Mouse (Mus musculus) CD8-positive naive resting alpha-beta T cell, adult 2 months (primary cell): ENCODE measurements around the gene Ncoa1.
"Not testable (repeated sequence)": the region's sequence is repeated elsewhere in the genome, so short reads cannot be mapped to it uniquely, and the experiment has no call there.

ENCODE experiments used
- DNase-seq, 2 experiments: peaks; one replicate each; pipeline ENCODE4 v3.0.0; 2022; ENCODE audit warnings: low read depth in 2 of 2, low spot score in 2 of 2

Ncoa1 gene

DNA sequence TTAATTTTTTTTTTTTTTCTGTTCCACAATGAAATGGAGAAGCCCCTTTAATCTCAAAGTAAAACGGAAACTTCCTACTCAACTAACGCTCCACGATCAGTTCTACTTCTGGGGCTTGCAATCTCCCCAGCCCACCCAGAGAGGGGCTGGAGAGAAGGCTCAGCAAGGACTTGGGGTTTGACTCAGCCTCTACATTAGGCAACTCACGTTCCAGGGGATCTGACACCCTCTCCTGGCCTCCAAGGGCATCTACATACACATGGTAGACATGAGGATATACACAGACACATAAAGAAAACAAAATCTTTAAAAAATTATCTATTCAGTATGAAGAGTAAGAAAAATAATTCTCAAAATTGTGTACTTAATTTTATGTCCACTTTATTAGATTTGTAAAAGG lies 73.8 kb downstream of the Ncoa1 start:
- no peak for DNase-seq

DNA sequence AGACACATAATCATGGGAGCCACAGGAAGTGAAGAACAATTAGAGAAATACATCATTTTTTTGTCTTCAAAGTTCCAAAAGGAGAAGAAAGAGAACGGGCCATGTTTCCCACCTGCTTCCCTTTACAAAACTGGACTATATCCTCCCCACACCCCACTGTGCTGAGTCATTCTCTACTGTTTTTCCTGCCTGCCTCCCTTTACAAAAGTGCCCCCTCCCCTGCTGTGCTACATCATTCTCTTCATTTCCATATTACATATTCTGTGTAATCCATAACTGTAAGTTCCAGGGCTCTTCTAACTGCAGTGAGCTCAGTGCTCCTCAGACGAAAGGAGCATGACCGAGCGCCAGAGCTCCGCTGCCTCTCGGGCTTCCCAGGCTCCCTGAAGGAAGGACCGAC lies 80.8 kb downstream of the Ncoa1 start:
- no peak for DNase-seq

DNA sequence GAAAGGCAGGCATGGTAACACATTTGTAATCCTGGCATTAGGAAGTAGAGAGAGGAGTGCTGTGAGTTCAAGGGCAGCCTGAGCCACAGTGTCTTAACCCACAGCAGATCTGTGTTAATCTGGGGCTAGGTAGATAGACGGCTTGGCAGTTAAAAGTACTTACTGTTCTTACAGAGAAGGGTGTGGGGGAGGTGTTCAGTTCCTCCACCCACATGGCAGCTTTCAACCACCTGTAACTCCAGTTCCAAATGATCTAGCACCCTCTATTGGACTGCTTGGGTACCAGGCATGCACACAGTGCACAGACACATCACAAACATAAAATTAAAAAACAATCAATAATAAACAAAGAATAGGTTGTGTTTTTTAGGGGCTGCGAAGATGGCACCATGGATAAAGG lies 84.4 kb downstream of the Ncoa1 start:
- no peak for DNase-seq

DNA sequence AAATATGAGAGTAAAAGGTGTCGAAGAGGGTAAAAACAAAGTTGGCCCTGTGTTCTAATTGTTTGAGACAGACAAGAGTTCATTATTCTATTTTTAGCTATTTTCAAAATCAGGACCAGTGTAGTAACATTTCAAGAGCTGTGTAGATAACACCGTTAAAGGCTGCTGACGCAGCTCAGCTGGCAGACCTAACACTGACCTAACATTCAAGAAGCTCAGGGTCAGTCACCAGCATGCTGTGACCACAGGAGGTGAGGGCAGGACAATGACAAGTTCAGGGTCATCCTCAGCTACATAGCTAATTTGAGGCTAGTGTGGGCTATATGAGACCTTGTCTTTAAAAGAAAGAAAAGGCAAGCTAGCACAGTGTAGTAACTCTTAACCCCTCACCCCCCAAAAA lies 84.9 kb downstream of the Ncoa1 start:
- DNase-seq, result no peak

DNA sequence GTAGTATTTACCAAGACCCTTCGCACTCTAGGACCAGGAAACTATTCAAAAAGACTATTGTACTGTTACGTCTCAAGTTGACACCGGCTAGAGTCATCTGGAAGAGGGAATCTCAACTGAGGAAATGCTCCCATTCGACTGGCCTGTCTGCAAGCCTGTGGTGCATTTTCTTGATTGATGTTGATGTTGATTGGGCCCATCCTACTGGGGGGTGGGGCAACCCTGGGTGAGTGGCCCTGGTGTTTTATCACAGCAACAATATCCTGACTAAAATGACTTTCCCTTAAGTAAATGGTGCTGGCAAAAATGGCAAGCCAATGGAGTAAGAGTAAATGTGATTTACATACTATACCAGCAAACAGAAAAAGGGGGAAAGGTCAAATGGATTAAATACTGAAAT lies 85.7 kb downstream of the Ncoa1 start:
- DNase-seq, result no peak

DNA sequence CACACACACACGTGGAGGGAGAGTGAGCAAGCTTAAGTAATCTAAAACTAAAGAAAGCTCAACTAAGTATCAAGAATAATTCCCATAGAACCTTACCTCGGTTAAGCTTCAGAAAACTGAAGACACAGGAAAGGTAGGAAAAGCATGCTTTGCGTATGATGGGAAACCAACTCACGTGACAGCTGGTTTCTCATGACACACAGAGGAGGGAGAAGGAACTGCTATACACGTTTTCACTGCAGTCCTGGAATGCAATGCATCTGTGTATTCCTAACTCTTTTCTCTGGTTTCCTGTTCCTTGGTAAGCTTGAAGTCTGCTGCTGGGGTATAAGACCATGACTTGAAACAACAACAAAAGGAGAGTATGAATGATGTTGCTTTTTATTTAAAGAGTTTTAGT lies 86.3 kb downstream of the Ncoa1 start:
- DNase-seq, result no peak

DNA sequence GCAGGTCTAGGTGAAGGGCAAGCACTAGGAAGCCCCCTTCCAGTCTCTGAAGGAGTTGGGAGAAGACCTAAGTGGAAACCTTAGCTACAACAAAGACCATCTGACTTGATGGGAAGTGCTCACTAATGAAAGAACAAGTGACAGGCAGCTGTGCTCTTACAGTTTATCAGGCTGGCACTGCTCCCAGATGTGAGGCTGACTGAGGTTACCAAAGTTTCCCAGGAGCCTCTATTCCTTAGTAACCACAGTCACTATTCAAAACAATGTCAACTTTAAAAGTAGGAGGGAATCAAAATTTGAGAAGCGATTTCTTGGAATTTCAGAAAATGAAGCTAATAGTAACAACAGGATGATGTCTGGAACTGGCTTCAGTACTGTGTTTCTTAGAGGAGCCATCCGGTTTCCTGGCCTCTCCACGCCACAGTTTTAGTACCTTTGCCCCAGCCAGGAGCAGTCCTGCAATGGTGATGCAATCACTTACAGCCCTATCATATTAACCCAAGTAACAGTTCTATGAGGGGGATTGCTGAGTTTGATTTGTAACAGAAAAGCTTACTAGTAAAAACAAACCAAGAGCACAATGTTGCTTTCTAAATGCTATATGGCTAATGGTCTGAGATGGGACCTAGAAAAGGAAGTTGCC lies 90.8 kb downstream of the Ncoa1 start:
- DNase-seq, result no peak

DNA sequence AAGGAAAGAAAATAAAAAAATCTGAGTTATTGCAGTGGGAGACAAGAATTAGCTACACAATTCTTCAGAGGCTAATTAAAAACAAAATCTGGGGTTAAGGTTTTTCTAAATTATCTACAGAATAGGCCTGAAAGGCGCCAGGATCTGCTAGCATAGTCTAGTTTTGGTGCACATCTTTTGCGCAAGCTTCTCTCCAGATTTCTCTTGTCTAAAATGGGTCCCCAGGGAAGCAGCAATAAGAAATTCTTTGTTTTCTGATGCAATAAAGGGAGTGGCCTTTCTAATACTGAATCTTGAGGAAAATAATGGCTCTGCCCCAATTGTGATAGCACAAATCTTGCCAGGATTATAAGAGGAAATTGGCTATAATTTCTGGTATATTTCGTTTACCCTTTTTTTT lies 93.9 kb downstream of the Ncoa1 start:
- DNase-seq, result no peak

DNA sequence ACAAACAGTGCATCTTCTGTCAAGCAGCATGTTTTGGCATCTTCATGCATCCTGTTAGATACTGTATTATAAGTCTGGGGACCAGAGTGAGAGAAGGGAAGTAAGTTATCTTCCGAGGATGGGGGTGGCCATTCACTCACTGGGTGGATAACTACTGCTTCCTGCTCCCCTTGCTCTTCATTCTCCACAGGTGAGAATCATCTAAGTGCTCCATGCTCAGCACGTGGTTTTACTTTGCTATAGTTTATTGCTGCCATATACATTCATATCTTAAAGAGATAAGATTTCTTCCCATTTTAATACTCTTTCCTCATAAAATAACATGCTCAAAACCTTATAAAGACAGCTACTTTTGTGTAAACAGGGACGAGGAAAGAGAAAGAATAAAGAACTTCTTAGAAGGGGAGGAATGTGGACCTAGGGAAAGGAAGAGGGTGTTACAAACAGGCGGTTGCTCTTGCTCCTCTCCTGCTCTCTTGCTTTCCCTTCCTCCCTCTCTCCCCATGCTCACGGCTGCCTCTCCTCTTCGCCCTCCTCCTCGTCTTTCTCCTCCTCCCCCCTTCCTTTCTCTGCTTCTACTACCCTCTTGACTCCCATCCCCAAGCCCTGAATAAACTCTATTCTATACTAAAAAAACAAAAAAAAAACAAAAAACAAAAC lies 97.6 kb downstream of the Ncoa1 start:
- DNase-seq, result no peak

DNA sequence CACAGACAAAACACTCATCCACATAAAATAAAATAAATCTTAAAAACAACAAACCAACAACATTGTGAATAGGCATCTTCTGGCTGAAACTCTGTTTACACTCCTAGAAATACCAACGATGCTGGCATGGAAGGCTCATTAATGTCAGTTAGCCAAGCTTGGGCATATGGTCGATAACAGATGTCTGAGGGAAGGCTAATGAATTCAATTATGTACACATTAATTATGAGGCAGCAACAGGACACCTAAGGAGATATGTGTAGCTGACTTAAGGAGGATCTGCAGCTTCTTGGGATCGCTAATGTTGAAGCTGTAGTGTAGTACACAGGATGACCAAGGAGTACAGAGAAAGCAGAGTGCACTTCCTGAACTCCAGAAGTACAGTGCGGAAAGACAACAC lies 100.5 kb downstream of the Ncoa1 start:
- no peak for DNase-seq

DNA sequence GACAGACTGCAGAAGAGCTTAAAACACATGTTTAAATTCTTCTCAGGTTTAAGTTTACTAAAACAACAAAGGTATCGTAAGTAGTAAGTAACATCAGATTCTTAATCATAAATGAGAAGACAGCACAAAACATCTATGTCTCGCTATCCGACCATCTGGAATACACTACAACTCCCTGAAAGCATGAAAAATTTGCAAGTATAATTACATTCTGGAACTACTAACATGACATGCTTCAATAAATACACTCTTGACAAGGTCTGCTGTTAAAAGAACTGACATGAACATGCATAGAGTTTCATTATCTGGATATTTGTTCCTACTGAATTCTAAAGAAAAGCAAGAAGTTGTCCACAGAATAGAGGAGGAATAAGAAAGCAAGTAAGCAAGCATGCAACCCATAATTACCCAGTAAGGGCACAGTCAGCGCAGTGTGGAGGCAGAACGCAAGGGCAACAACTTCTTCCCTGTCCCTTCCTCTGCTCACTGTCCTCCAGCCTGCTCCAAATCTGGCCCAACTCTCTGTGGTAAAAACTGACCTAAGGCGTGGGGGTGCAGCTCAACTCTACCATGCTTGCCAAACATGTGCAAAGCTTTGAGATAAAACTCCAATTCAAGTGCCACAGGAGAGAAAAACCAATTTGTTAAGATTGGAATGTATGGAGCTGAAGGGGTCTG lies 102.0 kb downstream of the Ncoa1 start:
- DNase-seq, result no peak

DNA sequence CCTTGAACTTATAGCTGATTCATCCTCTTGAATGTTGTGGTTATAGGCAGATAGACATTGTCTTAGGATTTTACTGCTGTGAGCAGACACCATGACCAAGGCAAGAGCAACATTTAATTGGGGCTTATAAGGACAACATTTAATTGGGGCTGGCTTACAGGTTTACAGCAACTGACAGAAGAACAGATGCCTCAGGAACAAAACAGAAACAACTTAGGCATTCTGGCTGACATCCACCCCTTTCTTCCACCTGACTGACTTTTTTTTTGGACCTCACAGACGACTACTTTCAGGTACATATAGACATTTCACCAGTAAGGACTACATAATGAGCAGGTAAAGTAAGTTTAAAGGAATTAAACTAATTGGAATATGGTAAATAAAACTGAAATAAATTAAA lies 105.6 kb downstream of the Ncoa1 start:
- no peak for DNase-seq

DNA sequence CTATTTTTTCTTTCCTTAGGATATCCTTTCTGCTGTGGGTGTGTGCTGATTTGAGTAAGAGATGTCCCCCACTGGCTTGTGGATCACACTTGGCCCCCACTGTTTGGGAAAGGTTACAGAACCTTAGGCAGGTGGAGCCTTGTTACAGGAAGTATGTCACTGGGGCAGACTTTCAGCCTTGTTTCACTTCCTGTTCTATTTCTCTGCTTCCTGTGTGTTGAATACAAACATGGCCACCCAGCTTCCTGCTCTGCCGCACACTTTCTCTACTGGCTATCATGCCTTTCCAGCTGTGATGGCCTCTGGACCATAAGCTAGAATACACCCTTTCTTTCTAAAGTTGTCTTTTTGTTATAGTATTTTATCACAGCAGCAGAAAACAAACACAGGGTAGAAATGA lies 111.0 kb downstream of the Ncoa1 start:
- no peak for DNase-seq

DNA sequence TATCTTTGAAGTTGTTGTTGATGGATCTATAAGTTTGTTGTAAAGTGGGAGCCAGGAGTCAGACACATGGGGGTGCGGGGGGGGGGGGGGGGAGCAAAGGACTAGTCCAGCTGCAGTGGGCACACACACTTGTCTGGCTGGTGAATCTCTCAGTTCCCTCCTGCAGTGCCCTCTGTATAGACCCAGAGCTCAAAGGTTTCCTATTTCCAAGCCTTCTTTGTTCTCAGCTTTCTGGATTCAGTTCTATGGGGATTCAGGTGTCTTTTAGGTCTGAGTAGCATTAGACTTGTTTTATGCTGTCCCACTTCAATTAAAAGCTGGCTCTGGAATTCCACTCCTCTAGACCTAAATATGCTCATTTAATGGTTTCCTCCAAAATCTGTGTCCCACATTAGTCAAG lies 117.5 kb downstream of the Ncoa1 start:
- no peak for DNase-seq

DNA sequence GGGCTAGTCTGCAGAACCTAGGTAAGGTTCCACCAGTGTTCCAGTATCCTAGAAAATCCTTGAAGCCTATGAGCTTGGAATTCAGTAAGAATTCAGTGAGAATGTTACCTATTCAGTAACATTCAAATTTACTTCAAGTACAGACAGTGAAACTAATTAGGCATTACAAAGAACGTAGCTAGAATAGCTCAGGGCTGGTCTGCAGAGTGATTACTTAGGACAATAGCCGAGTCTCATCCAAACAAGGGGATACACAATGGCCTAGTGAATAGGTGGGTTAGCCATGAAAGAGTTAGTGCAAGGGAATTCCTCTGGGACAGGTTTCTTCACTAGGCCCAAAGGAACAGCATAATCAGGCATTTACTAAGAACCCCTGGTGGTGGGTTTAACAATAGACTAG lies 118.3 kb downstream of the Ncoa1 start:
- DNase-seq, result not testable (repeated sequence)

DNA sequence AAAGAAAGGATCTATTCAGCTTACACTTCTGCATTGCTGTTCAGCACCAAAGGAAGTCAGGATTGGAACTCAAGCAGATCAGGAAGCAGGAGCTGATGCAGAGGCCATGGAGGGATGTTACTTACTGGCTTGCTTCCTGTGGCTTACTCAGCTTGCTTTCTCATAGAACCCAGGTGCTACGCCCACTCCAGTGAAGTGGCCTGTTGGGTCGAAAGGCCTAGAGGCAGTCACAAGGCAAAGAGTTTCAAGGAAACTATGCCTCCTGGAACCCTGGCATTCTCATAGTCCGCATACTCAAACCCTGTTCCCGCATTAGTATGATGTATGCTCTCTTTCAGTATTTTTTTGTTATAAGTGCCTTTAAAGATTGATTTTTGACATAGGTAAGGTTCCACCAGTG lies 118.9 kb downstream of the Ncoa1 start:
- DNase-seq, result no peak

DNA sequence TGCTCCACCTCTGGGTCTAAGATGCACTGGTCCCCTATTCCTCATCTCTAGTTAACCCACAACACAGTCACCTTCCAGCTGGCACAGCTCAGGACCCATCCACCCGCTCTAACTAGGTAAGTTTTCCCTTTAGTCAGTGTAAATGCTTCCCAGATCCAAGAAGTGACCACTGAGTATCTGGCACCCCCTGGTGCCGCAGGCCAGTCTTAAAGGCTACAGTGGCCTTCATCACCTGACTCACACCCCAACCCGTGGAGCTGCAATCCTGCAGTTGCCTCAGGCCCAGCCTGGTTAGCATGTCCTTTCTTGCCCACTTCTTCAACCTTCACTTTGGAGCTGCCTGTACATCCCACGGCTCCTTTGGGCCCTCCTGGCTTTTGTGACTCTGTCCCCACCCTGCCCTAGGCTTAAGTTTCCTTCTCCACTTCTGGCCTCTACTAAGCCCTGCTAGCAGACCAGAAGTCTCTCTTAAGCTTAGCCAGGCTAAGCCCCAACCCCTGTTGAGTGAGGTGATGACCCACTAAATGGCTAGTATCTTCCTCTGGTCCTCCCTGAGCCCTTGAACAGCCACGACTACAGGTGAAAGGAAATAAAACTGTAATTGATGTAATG lies 120.0 kb downstream of the Ncoa1 start:
- no peak for DNase-seq

DNA sequence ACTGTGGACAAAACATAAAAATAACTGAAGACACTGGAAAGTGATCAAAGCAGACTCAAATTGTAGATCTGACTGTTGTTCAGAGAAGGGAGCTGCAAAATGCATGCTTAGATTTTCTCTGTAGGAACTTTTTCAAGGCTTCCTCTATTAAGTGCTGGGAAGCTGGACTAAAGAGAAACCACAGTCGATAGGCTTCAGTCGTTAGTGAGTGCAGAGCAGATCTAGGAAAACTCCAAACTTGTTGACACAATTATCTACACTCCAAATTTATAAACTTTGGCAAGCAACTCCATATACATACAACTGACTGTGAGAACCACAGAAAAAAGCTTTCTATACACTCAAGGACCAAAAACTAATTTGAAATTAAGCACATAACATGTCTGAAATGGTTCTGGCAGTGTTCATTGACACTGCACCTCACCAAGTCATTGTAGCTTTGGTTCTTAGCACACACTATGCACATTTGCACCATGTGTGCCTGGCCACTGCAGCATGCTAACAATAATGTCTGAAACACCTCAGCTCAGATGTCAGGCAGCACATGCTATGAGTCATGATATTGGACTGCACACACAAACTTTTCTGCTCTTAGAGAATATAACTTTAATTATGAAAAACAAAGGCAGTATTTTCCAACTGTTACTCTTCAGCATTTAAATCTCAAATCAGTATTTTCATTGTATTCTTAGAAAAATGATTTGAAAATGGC lies 121.8 kb downstream of the Ncoa1 start:
- no peak for DNase-seq

DNA sequence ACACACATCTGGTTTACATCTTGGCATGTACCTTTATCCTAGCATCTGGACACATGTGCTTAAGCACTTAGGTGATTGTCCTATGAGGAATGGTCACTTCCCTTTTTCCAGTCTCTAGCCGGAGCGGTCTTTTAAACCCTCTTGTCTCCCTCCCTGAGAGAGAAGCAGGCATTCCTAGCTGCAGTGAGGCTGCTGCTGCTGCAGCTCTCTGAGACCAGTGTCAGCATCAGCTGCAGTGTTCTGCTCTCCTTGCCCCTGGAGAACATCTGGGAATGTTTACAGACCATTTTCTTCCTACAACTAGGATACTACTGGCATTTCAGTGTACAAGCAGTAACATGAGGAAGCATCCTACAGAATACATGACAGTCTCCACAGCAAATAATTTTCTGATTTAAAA lies 133.8 kb downstream of the Ncoa1 start:
- no peak for DNase-seq

DNA sequence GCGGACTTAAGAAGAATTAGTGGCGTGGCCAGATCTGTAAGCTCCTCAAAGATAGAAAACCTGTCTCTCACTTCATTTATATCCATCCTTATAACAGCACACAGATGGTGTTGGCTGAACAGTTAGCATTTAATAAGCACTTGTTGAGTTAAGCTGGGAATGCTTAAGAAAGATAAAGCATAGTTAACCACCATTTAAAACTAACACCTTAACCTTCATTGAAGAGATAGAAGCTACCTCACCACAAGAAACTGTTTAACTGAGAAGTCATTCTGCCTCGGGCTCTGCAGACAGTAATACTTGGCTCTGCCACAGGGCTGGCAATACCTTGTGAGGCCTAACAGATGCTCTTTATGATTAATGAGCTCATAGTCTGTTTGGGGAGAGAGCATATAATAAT lies 134.9 kb downstream of the Ncoa1 start:
- DNase-seq, result no peak

DNA sequence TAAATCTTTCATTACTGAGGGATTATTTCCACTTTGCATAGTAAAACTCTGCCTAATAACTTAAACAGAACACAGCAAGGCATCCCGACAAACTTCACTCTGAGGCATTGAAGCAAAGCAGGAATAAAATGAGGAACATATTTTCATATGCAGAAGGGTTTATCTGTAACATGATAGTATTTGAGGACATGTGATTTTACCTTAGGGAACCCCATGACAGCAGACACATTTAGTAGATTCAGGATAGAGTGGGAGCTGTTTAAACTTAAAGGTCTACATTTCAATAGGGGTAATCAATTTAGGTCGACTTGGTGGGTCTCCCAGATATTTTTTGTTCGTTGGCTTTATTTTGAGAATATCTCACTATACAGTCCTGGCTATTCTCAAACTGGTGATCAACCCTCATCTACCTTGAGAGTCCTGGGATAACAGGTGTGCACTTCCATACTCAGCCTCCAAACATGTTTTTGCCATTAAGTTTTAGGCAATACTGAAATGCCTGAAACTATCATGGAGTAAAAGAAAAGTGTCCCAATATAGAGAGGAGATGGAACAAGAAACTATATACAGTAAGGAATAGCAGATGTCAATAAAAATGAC lies 136.6 kb downstream of the Ncoa1 start:
- no peak for DNase-seq
